Mouse (Mus musculus) telencephalon, adult 2 months (tissue): ENCODE measurements around the gene Tspan4.

ENCODE experiments used
- DNase-seq: peaks from one replicate; pipeline ENCODE4 v3.0.0-alpha.2; 2011; ENCODE audit warnings: low read depth, low spot score

The Tspan4 gene

GRCm38 (mm10) chr7:141506278-141506677 lies 31.2 kb downstream of the Tspan4 start:
- DNase-seq, result no peak

DNA sequence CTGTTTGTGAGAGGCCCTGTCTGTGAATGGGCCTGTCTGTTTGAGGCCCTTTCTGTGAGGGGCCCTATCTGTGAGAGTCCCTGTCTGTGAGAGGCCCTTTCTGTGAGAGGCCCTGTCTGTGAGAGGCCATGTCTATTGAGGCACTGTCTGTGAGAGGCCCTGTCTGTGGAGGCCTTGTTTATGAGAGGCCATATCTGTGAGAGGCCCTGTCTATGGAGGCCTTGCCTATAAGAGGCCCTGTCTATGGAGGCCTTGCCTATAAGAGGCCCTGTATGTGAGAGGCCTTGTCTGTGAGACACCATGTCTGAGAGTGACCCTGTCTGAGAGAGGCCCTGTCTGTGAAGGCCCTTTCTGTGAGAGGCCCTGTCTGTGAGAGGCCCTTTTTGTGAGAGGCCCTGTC lies 33.1 kb downstream of the Tspan4 start:
- no peak for DNase-seq

DNA sequence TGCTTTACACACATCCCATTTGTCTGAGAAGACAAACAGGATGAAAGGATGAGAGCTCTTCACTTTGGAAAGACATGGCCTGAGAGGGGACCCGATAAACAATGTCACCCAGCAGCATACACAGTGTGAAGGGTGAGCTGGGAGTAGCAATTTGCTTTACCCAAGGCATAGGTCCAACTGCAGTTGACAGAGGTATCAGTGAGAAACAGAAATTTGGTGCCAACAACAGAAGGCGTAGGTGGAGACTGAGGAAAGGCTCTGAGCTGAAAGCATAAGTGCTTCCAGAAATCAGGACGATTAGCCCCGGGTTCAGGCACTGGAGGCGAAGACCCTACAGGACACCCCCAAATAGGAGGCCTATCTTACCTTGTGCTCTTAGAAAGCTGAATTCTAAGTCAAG lies 35.2 kb downstream of the Tspan4 start:
- no peak for DNase-seq

DNA sequence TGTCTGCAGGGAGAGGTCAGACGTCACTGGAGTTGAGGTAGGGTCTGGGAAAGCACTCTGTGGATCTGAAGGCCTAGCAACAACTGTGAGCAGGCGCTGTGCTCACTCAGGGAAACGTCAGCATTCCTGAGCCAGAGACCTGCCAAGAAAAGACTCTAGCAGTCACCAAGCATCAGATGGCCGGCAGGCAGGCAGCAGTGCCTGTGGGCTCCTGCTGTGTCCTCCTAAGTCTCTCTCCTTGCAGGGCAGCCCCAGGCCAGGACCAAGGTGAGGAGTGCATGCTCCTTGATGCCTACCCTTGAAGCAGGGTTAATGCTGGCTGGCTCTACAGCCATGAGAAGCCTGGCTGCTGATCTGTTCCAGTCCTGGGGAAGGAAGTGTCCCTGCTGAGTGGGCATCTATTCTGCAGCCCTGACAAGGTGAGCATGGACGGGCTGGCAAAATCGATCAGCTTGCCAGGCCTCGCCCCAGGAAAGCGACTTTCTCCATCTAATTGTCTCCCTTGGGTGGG lies 35.7 kb downstream of the Tspan4 start:
- DNase-seq, result no peak

DNA sequence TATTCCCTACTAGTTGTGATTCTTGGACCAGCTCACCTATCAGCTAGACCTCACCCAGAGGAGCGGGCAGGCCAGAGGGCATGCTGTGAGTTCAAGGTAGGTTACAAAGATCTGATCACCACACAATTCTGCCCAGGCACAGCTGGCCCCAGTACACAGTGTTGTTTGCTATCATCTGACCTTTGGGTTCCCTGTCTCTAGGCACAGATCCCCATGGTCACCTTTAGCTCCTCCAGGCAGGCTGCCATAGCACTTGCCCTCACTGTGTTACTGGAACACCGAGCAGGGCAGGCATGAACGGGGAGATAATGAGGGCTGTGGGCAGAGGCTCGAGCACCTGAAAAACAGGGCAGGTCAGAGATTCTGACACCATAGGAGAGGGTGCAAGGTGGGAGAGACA lies 42.6 kb downstream of the Tspan4 start:
- DNase-seq, result no peak

DNA sequence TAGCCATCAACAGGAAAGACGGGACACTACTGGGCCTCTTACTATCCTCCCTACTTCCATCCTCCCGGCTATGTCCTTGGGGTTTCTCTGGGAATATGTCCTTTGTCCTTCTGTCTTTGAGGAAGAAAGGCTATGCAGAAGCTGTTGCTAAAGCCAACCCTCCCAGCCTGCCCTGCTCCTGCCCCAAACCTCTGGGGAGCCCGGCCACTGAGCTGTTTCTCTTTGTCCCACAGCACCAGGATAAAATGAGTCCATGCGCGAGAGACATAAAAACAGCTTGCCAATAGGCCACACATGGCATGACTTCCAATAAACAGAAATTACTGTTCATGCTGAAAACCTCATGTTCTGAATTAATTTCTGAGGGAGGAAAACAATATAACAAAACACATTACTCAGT lies 43.3 kb downstream of the Tspan4 start:
- no peak for DNase-seq

- DNase-seq, result no peak
These were observed 43.9 kb downstream of the Tspan4 start for GRCm38 (mm10) chr7:141518926-141519325.

DNA sequence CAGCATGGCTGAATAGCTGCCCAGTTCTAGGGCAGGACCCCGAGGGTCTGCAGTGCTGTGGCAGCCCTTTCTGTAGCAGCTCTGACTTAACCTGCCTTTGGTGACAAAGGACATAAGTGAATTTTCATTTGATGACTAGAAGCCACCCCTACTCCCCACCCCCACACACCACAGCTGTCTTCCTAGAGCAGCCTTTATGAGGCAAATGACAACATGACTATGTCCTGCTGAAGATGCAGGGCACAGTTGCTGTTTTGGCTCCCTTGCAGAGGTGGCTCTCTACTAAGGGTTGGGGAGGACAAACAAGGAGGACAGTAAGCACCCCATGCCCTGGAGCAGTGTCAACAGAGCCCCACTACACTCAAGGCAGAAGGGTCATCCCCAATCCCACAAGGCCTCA lies 44.8 kb downstream of the Tspan4 start:
- no peak for DNase-seq

- DNase-seq, result no peak
These were observed 48.0 kb downstream of the Tspan4 start for GRCm38 (mm10) chr7:141523007-141523406.

GRCm38 (mm10) chr7:141524271-141524670 lies 49.2 kb downstream of the Tspan4 start:
- DNase-seq, result no peak

DNA sequence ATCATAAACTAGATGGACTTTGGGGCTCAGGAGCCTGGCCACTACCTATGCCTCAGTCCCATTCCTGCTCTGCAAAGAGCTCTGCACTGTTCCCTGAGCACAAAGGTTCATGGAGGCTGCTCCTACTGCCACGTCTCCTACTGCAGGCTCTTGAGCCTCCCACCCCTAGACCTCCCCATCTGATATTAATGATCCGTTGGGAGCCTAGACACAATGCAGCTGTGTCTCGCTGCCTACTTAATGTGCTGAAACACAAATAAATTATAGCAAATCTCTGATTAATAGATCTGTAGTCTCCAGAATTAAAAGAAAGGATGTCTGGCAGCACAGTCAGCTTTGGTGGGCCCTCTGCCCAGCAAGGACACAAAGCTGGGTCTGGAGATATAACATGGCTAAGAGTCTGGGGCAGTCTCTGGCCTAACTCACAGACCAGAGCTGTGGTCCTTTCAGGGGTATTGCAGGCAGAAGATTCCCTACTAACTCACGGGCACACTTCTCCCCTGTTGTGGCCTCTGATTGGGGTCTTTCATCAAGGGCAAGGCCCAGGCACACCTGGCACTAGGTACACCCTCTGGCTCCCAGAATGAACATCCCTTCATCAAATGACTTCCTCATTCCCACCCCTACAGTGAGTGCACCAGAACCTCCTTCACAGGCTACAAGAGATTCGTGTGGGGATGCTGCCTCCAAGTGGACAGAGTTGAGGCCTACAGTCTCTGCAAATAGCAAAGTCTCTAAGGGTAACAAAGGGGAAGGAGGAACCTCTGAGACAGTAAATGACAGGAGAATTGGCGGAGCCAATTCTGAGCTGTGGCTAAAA lies 49.9 kb downstream of the Tspan4 start:
- DNase-seq, result peak; percentile 55

GRCm38 (mm10) chr7:141525580-141525925 lies 50.5 kb downstream of the Tspan4 start:
- DNase-seq, result no peak

DNA sequence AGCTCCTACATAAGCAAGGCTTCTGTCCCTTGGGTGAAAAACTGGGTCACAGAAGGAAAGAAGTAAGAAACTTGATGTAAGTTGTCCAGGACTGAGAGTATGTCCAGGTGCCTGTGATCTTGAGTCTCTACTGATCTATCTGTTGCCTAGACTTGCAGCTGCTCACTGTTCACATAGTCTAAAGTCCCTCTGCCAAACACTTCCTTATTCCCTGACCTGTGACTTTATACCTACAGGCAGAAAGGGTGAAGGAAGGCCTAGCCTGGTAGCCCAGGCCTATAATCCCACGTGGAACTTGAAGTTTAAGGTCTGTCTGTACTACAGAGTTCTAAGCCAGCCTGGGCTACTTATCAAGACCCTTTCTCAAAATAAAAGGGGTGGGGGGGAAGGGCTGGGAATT lies 60.5 kb downstream of the Tspan4 start:
- no peak for DNase-seq

DNA sequence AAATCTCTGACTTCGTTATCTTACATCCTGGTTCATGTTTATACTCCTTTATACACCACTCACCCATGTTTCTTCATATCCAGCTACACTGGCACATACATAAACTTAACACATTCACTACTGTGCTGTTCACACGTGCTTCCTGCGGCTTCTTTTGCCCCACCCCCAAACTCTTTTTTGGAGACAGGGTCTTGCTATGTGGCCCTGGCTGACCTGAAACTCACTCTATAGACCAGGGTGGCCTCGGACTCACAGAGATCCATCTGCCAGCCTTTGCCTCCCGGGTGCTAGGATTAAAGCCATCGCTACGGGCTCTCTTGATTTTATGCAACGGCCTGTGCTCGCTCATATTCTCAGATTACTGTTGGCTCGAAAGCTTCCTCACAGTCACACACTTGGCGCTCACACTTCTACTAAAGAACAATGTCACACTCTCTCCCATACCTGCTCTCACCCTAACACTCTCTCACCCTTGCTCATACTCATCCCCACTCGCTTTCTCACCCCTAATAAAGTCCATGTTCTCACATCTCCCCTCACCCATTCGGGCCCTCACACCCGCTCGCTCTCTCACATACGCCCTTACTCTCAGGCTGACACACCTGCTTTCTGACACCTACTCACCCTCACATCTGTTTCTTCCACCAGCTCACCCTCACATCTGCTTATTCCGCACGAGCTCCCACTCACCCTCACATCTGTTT lies 64.0 kb downstream of the Tspan4 start:
- no peak for DNase-seq

DNA sequence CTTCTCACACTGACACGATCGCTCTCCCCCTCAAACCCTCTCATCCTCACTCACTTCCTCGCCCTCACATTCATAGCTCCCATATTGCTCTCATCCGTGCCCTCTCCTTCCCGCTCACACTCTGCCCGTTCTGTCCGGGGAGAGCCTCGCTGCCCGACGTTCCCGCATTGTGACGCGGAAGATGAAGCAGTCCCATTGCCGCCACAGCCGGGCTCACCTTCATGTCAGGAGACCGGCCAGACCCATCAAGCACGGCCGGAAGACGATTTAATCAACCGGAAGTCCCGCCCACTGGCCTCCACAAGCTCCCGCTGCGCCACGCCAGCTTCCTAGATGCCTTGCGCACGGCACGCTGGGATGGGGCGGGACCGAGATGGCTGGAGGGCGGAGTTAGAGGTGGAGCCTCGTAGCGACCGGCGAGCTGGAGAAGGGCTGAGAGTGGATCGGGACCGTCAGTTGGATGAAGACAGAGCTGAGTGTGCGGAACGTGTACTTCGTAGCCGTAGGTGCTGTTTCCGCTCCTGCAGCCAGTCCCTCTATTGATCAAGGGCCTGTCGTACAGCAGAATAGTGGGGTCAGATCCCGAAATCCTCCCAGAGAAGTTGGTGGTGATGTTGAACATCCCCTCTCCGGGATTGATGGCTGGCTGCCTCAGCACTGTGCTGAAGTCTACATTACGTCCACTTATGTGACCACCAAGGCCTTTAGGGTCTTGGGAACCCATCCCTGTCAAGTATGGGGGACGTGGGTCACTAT lies 64.7 kb downstream of the Tspan4 start, which contains the start of gene Chid1:
Gene Chid1 (minus strand): TSS at position 302 of the 756 bp plus-strand sequence.
- peak; percentile 96 for DNase-seq

DNA sequence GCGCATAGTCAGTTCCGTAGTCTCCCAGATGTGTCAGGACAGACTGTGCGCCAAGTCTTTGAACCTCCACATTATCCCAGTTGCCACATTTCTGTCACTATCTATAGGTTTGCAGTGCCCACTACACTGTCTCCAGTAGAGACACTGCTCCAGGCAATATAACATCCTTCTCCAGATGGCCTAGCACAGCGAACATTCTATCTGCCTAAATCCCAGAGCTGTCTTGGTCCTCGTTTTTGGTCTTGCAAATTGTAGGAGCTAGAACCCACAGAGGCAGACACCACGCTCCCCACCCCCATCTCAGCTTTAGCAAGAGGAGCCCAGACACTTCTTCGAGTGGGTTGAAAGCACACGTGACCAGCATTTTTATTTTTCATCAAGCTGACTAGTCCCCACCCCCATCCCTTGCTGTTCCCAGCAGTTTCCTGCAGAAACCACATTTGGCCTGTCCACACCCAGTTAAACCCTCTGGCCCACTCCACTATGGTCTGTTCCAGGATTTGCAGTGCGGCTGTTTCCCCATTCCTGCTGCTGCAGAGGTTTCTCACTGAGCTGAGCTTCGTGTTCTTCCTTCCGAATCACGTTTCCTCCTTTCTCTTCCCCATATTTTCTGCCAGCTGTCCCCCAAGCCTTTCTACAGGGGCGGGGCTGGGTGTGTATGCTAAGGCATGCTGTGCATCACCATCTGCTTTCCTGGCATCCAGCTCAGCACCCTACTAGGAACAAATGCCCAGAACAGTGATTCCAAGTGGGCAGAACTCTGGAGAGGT lies 65.5 kb downstream of the Tspan4 start:
- DNase-seq, result peak; percentile 91

- no peak for DNase-seq
These were observed 66.6 kb downstream of the Tspan4 start for GRCm38 (mm10) chr7:141541681-141542080.

- no peak for DNase-seq
These were observed 67.5 kb downstream of the Tspan4 start for GRCm38 (mm10) chr7:141542588-141542987.
